Mouse (Mus musculus) hindlimb bud, embryonic 11.5 days (tissue): ENCODE data around the gene Shisa6.

Source experiments
- DNase-seq: peaks from one replicate; pipeline ENCODE4 v3.0.0-alpha.2; 2012; ENCODE audit warnings: low read depth, low spot score; ENCODE audit errors: extremely low spot score

Shisa6 gene

GRCm38 (mm10) chr11:66258851-66259250 lies 266.9 kb downstream of the Shisa6 start:
- DNase-seq, result peak; percentile 54

GRCm38 (mm10) chr11:66247115-66247514 lies 278.6 kb downstream of the Shisa6 start:
- no peak for DNase-seq

GRCm38 (mm10) chr11:66236557-66236956 lies 289.2 kb downstream of the Shisa6 start:
- DNase-seq, result no peak

- no peak for DNase-seq
These were observed 292.9 kb downstream of the Shisa6 start for GRCm38 (mm10) chr11:66232891-66233290.

- DNase-seq, result no peak
These were observed 303.6 kb downstream of the Shisa6 start for GRCm38 (mm10) chr11:66222133-66222532.

- no peak for DNase-seq
These were observed 307.3 kb downstream of the Shisa6 start for GRCm38 (mm10) chr11:66218469-66218868.

GRCm38 (mm10) chr11:66188627-66189287 lies 337.0 kb downstream of the Shisa6 start:
- DNase-seq, result no peak

GRCm38 (mm10) chr11:66188146-66188545 lies 337.6 kb downstream of the Shisa6 start:
- no peak for DNase-seq

- no peak for DNase-seq
These were observed 348.0 kb downstream of the Shisa6 start for GRCm38 (mm10) chr11:66177781-66178180.

GRCm38 (mm10) chr11:66167801-66168651 lies 357.7 kb downstream of the Shisa6 start, which contains the start of gene Dnah9:
Dnah9 (minus strand) TSS chr11:66168551.
- peak; percentile 14 for DNase-seq

GRCm38 (mm10) chr11:66164022-66164421 lies 361.7 kb downstream of the Shisa6 start:
- no peak for DNase-seq
